Mouse (Mus musculus) heart, postnatal 14 days (tissue): Measurements from ENCODE around the gene Tmem109. TPM values are rescaled to one million over a fixed set of nuclear protein-coding genes. Genes with fewer than 3 reads are reported as not detected.

Experiments used
- DNase-seq, 2 experiments: peaks; one replicate each; pipeline ENCODE4 v3.0.0; 2021 to 2022
- intact Hi-C: fragments of 180-260 bp; cut with DNase I; formaldehyde crosslinking; loops from one replicate; pipeline ENCODE4 v1.15.1; 2025
- long read RNA-seq, 2 experiments: library from polyadenylated mRNA; stranded (forward); transcript quantifications; one replicate each; pipeline ENCODE4 v2.0.0; 2021
- total RNA-seq, 2 experiments: library from RNA; stranded (reverse); gene quantifications; 2 replicates each; pipeline ENCODE4 v1.2.3; 2021

Tmem109 gene
- total RNA-seq, result 10 to 100 TPM; 80.3 to 85.0 TPM
- long read RNA-seq, experiment 1, transcript Tmem109-201 (4 exons, 2,188 nt), result major isoform, 183 of 199 reads
- long read RNA-seq, experiment 1, partial matches to known transcripts, result 2 of 199 reads
- long read RNA-seq, experiment 1, other reads (novel, unspliced or antisense), result 9 of 199 reads
- long read RNA-seq, experiment 2, transcript Tmem109-201 (4 exons, 2,188 nt), result major isoform, 154 of 170 reads
- long read RNA-seq, experiment 2, partial matches to known transcripts, result 0 of 170 reads
- long read RNA-seq, experiment 2, other reads (novel, unspliced or antisense), result 12 of 170 reads

- intact Hi-C loops, result no loop called here
These were observed at the start of gene Tmem109 for GRCm38 (mm10) chr19:10881426-10882154. Tmem109 (minus strand) TSS chr19:10882001.

GRCm38 (mm10) chr19:10930641-10931040 lies 48.8 kb upstream of the Tmem109 start:
- intact Hi-C loops, result no loop called here
- DNase-seq, result no peak

More at GRCm38 (mm10) chr19:10881426-10882154, at the start of gene Tmem109:
- peak; percentile 93 to 94 for DNase-seq

DNA sequence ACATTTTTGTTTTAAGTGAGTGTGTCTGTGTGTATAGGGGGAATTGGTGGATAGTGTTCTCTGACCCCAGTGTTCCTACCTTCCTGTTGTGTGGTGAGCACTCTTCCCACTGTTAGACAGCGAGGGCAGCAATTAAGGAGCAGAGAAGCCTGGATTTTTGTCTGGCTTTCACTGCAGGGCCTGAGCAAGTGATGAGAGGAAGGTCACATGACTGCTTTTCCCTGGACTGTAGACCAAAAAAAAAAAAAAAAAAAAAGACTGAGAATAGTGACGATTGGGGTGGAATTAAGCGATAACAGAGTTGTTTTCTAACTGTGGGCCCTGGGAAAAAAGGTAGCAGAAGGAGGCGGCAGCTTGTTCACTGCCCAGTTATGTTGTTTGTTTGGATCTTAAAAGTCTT lies 44.9 kb upstream of the Tmem109 start:
- no peak for DNase-seq
- intact Hi-C loops, result no loop called here

DNA sequence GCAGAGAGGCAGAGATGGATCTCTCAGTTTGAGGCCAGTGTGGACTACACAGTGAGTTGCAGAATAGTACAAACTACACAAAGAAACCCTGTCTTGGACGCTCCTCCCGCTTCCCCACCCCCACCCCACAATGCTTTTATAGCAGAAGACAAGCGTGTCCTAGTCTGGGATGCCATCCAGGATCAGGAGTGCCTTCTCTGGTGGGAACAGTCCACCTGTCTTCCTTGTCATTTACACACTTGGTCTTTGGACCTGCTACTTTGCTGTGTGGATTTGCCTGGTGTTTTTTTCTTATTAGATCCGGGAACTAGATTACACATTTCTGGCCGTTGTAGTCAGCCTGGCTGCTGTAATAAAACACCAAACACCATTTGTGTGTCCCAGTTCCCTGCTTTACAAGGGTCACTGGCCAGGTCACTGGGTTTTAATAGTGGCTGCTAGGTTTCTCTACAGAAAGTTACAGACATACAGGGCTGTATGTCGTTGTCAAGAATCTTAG lies 44.4 kb upstream of the Tmem109 start:
- intact Hi-C loops, result no loop called here

GRCm38 (mm10) chr19:10924220-10924619 lies 42.4 kb upstream of the Tmem109 start:
- intact Hi-C loops, result no loop called here
- no peak for DNase-seq

More for the DNA sequence above, 44.4 kb upstream of the Tmem109 start:
- DNase-seq, result no peak

GRCm38 (mm10) chr19:10921058-10921457 lies 39.3 kb upstream of the Tmem109 start:
- DNase-seq, result no peak
- intact Hi-C loops, result no loop called here

DNA sequence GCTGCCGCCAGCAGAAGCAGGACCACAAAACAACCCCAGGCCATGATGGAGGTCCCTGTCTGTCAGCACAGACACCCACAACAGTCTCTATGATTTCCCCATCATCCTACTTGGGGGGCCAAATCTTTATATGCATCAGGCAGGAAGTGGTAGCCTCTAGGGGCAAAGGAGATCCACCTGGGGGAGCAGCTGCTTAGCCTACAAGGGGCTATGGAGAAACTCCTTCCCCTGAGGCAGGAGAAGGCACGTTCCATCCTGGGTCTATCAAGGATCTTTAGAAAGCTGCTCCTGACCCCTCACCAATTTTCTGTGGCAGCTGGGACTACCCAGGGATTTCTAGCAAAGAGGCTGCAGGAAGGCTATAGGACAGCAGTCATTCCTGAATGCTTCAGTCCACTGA lies 38.7 kb upstream of the Tmem109 start, which contains the start of gene Zp1:
Zp1 (minus strand) TSS at position 101 of the 400 bp plus-strand sequence.
- no peak for DNase-seq
- intact Hi-C loops, result no loop called here

GRCm38 (mm10) chr19:10918321-10918991 lies 36.7 kb upstream of the Tmem109 start:
- no peak for DNase-seq
- intact Hi-C loops, result no loop called here

- no peak for DNase-seq
- intact Hi-C loops, result no loop called here
These were observed 34.7 kb upstream of the Tmem109 start for GRCm38 (mm10) chr19:10916506-10916905.

GRCm38 (mm10) chr19:10914870-10915269 lies 33.1 kb upstream of the Tmem109 start:
- intact Hi-C loops, result no loop called here

DNA sequence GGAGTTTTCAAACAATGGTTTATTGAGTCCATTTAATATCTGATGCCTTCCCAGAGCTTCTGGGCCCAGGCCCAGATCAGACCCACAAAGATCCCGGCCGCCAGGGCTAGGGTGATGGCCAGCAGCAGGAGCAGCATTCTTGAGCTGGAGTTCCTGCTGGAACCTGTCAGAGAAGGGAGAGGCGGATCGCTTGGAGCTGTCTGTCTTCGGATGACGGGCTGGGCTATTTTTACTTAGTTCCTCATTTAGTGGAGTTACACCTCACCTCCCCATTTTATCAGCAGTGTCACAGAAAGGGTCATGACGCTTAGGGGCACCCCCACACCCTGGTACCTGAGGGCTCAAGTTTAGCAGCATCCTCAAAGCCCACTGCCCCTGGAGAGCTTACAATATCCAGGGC lies 32.5 kb upstream of the Tmem109 start:
- peak in 1 of 2 experiments; percentile 29 for DNase-seq
- intact Hi-C loops, result no loop called here

More at GRCm38 (mm10) chr19:10914870-10915269, 33.1 kb upstream of the Tmem109 start:
- DNase-seq, result no peak

GRCm38 (mm10) chr19:10909087-10909721 lies 27.4 kb upstream of the Tmem109 start:
- DNase-seq, result peak in 1 of 2 experiments; percentile 32
- intact Hi-C loops, result loop anchor here (2.0 kb wide), 1 partner anchor 50 kb away; no protein-coding TSS in a partner anchor

DNA sequence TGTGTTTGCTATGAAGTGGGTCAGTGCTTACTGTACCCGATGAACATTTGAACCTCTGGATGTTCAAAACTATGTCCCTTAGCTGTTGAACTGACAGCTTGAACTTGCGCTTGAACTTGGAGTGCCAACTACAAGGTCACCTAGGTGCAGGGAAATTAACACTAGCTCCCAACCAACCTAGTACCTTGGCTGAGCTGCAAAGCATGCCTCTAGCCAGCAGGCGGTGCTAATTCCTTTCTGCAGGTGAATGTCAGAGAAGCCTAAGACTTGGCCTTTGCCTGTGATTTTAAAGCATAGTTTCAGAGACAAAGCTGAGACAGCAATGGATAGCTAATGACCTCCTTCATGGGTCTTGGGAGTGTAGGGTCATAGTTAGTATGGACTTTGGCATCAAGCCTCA lies 26.1 kb upstream of the Tmem109 start:
- intact Hi-C loops, result loop anchor here (2.0 kb wide), 1 partner anchor 51 kb away; no protein-coding TSS in a partner anchor
- DNase-seq, result peak; percentile 51 to 75

DNA sequence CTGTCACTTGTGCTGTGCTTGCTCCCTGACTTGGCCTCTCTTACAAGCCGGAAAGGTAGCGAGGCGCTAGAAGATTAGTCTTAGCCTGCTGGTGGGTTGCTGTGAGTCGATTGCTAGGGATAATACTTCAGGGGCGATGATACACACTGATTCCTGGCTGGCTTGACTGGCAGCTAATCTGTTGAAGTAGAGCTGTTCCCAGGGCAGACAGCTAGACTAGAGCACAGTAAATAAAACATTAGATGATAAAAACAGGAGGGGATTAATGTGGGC lies 23.9 kb upstream of the Tmem109 start:
- intact Hi-C loops, result no loop called here
- no peak for DNase-seq

DNA sequence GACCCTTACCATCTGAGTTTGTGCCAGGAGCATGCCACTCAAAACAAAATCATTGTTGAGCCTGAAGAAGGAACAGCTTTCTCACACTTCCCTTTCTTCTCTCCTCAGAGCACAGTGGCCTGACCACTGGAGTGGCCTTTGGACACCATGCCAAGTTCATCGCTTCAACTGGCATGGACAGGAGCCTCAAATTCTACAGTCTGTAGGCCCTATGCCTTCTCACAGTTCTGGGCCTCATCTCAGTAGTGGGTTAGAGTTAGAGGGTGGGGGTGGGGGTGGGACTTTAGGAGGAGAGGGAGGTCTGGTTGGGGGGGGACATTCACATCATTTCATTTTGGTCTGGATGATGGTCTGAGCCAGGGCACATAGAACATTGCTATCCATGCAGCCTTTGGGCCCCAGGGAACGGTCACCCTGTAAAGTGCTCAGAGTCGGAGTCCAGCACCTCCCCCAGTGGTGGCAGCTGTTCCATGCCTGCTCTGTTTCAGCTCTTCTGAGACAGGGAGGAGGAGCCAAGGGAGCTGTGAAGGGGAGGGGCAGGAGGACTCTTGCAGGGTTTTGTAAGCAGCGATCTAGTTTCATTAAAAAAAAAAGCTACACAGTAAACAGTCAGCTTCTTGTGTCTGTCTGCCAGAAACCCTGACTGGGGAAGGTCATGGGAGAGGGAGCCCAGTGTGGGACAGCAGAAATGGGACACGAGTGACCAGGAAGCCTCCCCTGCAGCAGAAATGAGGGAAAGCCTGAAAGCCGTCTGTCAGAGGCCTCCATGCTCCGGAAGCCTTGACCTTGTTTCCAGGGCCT lies 23.3 kb upstream of the Tmem109 start:
- DNase-seq, result peak; percentile 68 to 75
- intact Hi-C loops, result no loop called here

DNA sequence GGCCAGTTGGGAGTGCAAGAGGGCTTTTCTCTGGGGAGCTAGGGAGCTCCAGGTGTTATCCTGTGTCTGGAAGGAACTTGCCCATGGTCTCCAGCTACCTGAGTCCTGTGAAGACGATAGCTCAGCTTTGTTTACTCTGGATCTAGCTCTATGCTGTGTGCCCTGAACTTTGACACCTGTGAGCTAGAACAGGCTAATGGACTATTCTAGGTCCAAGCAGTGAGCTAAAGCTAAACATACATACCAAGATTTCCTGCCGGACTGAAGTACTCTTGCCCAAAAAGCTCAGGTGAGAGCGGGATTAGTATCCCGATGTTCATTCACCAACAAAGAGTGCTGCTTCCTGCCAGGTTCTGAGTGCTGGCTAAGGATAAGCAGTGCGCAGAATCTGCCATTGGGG lies 22.7 kb upstream of the Tmem109 start:
- intact Hi-C loops, result no loop called here
- no peak for DNase-seq

- DNase-seq, result no peak
- intact Hi-C loops, result no loop called here
These were observed 19.2 kb upstream of the Tmem109 start for GRCm38 (mm10) chr19:10901046-10901445.

DNA sequence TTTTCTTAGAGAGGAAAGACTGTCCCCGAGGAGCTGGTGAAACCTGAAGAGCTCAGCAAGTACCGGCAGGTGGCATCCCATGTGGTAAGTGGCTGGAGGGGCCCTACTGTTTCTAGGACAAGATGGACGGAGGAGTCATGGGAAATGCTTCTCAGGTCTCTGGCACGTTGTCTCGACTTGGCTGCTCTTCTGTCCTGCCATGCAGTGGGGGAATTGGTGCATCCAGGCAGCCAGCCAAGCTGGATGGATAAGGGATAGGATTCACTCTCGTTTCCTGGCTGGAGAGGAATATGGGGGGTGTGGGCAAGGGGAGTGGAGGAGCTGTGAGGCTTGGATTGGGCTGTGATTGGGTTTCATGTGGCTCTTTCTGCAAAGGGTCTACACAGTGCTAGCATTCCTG lies 18.5 kb upstream of the Tmem109 start:
- DNase-seq, result peak; percentile 66 to 78

DNA sequence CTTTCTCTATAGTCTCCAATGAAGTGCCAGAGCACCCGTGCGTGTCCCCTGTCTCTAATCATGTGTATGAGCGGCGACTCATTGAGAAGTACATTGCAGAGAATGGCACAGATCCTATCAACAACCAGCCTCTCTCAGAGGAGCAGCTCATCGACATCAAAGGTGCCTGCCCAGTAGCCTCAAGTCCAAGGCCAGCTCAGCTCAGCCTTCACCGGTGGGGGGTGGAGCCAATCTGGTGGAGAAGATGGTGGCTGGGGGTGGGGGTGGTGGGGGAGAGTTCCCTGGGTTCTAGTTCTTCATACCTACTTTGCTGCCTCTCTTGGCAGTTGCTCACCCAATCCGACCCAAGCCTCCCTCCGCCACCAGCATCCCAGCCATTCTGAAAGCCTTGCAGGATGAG lies 15.7 kb upstream of the Tmem109 start:
- intact Hi-C loops, result loop anchor here (5.0 kb wide), 1 partner anchor 50 kb away; the partner anchor contains the start of gene Ccdc86
- no peak for DNase-seq

More for the DNA sequence above, 18.5 kb upstream of the Tmem109 start:
- intact Hi-C loops, result no loop called here

DNA sequence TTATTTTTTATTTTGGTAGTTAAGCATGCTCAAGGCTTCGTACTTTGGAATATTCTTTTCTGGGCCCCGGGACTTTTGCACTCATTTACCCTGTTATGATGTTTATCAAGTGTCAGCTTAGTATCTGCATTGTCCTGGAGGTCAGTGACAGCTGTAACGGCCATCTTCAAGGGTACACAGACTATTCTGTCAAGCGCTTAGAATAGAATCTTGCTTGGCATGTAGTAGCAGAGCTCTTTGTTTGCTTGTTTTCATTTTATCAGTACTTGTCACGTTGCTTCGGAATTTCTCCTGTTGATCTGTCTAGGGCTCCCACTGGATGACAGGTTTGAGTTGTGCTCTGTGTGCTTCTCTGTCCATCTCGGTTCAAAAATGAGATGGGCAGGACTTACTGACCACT lies 15.0 kb upstream of the Tmem109 start:
- DNase-seq, result no peak
- intact Hi-C loops, result loop anchor here (5.0 kb wide), 1 partner anchor 50 kb away; the partner anchor contains the start of gene Ccdc86
